Mouse (Mus musculus): Measurements from ENCODE around the gene Fbxw8.

- TF ChIP-seq CTCF (IDR thresholded peaks at IDR 0.05; ENCODE audit: low read depth, low read length) (no peak), POLR2A (IDR thresholded peaks at IDR 0.05; ENCODE audit: extremely low read depth, insufficient read depth, low read length) (no peak)
These were observed 106.3 kb downstream of the Fbxw8 start for GRCm38 (mm10) chr5:118048928-118049327.
